Mouse (Mus musculus) neutrophil, adult 83 days (primary cell): ENCODE measurements around the gene Sytl3. TPM values are rescaled to one million over a fixed set of nuclear protein-coding genes. Genes with fewer than 3 reads are reported as not detected.

ENCODE experiments used
- total RNA-seq, 2 experiments: library from RNA; stranded (reverse); gene quantifications; one replicate each; pipeline ENCODE4 v1.2.4; 2023

The Sytl3 gene
- 1 to 10 TPM; 6.1 to 6.3 TPM for total RNA-seq

DNA sequence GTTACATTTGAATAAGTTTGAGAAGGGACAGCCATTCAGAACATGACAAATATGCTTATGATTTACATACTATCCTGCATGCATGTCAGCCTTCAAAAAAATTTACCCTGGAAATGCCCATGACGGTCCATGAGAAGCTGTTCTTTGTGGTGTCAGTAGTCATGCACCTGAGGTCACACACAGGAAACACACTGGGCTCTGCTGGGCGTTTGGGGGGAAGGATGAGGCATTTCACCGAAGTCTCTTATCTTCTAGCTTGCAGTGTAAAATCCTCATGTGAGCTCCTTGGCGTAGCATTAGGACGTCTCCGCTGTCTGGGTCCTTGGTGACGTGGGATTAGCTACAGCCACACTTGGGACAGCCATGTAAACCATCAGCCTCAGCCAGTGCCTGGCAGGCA is at the start of gene Sytl3:
TSS of gene Sytl3 (plus strand) at position 293 of the 400 bp plus-strand sequence.

DNA sequence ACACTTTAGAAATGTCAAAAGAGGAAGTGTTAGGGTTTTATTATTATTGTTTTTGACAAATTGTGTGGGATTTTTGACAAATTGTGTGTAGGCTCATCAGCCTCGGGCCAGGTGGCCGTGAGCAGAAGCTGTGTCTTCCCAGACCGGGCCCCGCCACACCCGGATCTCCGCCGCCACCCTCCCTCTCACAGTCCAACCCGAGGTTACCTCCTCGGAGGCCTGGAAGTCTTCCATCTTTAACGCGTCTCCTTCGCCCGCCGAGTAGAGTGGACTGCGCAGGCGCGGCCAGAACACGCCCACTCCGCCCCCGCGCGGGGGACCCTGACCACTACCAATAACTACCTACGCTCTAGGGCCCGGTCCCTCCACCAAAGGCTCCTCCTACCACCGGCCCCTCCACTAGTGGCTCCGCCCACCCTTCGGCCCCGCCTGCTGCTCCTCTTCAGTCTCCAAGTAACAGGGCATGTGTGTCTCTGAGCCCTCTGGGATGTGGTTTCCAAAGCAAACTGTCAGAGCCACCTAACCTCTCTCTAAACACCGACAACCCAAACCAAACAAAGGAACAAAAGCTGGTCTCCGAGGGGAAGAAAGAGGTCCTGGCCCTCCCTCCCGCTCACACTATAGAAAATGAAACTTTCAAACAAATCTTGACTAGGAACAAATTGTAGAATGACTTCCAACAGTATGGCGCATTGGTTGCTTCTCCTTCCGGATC is 3.2 kb upstream of the Sytl3 start, which contains the start of gene Dynlt1f:
TSS of gene Dynlt1f (minus strand) at position 334 of the 715 bp plus-strand sequence.

GRCm38 (mm10) chr17:6782611-6783005 is 123.7 kb downstream of the Sytl3 start, which contains the start of gene Ezr:
TSS of gene Ezr (minus strand) at chr17:6782784.

Other genes with a start within 250 kb of the Sytl3 start
- 100 to 1,000 TPM; 287 to 323 TPM for gene Dynlt1b, start 229.0 kb upstream of the Sytl3 start, total RNA-seq
- 10 to 100 TPM; 20.5 to 22.8 TPM for gene Dynlt1c, start 57.4 kb upstream of the Sytl3 start, total RNA-seq
- 100 to 1,000 TPM; 418 to 422 TPM for gene Dynlt1f, start 3.2 kb upstream of the Sytl3 start, total RNA-seq
- 100 to 1,000 TPM; 116 to 126 TPM for gene Ezr, start 123.7 kb downstream of the Sytl3 start, total RNA-seq